ENCODE assay signal across 22 mouse cellular contexts in genomic region chr3:136752126-136752716, GRCm38 (mm10).
DNase-seq lines count a peak whose midpoint lies in the region; ATAC-seq lines count a peak whose summit lies in the region.
"Had no signal": no experiment of that assay in that cellular context is flagged by ENCODE, and none has a peak within 500 bp of the region (broad histone marks: within the 10 kb centered on the region; RNA-seq: fewer than 3 reads in every experiment).

No protein-coding gene starts in this region.

- no peaks in the 10 kb centered on the region for H3K9me3 ChIP-seq in hindbrain, embryonic 12.5 days (replicated peaks)
- H3K9me3 ChIP-seq in hindbrain, embryonic 10.5 days = no peaks in the 10 kb centered on the region
- H3K9me3 ChIP-seq in neural tube, embryonic 12.5 days = no peaks in the 10 kb centered on the region
- no peaks in the 10 kb centered on the region for H3K9me3 ChIP-seq in hindbrain, embryonic 16.5 days (ENCODE audit: control insufficient read depth, low read length)
- H3K9me3 ChIP-seq: heart, embryonic 13.5 days; lung, embryonic 15.5 days had no signal

- H3K9ac ChIP-seq in hindbrain, embryonic 12.5 days = no peak overlapping the region
- no peak overlapping the region for H3K9ac ChIP-seq in neural tube, embryonic 12.5 days
- H3K9ac ChIP-seq in hindbrain, embryonic 16.5 days (ENCODE audit: low read depth, low read length) = no peak overlapping the region
- H3K9ac ChIP-seq: heart, embryonic 13.5 days; liver, embryonic 14.5 days; lung, embryonic 15.5 days had no signal

- DNase-seq in hindbrain, embryonic 10.5 days (ENCODE audit: low spot score) = no peak
- DNase-seq in neural tube, embryonic 10.5 days (ENCODE audit: extremely low spot score, low spot score) = no peak
- peak; percentile 53 for DNase-seq in retina, embryonic 14.5 days (ENCODE audit: low spot score)
- DNase-seq in adipocyte (ENCODE audit: low spot score) = no peak
- DNase-seq in adrenal gland, adult 2 months = no peak
- DNase-seq: adrenal gland, postnatal 25 days; cerebellum, adult 11-12 months; cerebellum, postnatal 14 days; embryo, embryonic 11 days; gastrocnemius, postnatal 10 days; heart, adult 18-20 months; kidney, adult 9 months; kidney, postnatal 4 days; right cerebral cortex, postnatal 25 days had no signal

- peaks cover 10% of the 10 kb centered on the region for H3K4me1 ChIP-seq in hindbrain, embryonic 12.5 days
- H3K4me1 ChIP-seq in hindbrain, embryonic 10.5 days (replicated peaks) = peaks cover 13% of the 10 kb centered on the region
- H3K4me1 ChIP-seq in neural tube, embryonic 12.5 days = peaks cover 13% of the 10 kb centered on the region
- peaks cover 11% of the 10 kb centered on the region for H3K4me1 ChIP-seq in hindbrain, embryonic 16.5 days (ENCODE audit: control insufficient read depth, insufficient read depth, low read depth, low read length)

- ATAC-seq in hindbrain, embryonic 12.5 days (ENCODE audit: low FRiP score) = peak; percentile 32; the same call in 1 of the 2 replicates
- ATAC-seq in neural tube, embryonic 12.5 days (ENCODE audit: low FRiP score, low read depth) = peak; percentile 60
- ATAC-seq in hindbrain, embryonic 16.5 days = 0 out of 2 replicates have a peak, but pooled peaks have one; percentile 11
- ATAC-seq: activated CD4-positive, CD25-positive, alpha-beta regulatory T cell, adult 4 months had no signal

- 37% methylated on average over 5 of the region's 5 CpGs for WGBS in hindbrain, embryonic 12.5 days
- 58% methylated on average over 5 of the region's 5 CpGs for WGBS in hindbrain, embryonic 10.5 days
- 23% methylated on average over 5 of the region's 5 CpGs for WGBS in neural tube, embryonic 12.5 days
- WGBS in hindbrain, embryonic 16.5 days = 22% methylated on average over 5 of the region's 5 CpGs

- no peaks in the 10 kb centered on the region for H3K36me3 ChIP-seq in hindbrain, embryonic 12.5 days
- H3K36me3 ChIP-seq in hindbrain, embryonic 10.5 days = no peaks in the 10 kb centered on the region
- H3K36me3 ChIP-seq in neural tube, embryonic 12.5 days = no peaks in the 10 kb centered on the region
- H3K36me3 ChIP-seq in hindbrain, embryonic 16.5 days (ENCODE audit: control insufficient read depth, insufficient read depth, low read length) = no peaks in the 10 kb centered on the region
- H3K36me3 ChIP-seq: heart, embryonic 13.5 days; lung, embryonic 15.5 days had no signal

- no peaks in the 10 kb centered on the region for H3K27me3 ChIP-seq in hindbrain, embryonic 12.5 days
- no peaks in the 10 kb centered on the region for H3K27me3 ChIP-seq in hindbrain, embryonic 10.5 days (ENCODE audit: insufficient read depth, poor library complexity, severe bottlenecking)
- no peaks in the 10 kb centered on the region for H3K27me3 ChIP-seq in neural tube, embryonic 12.5 days (replicated peaks)
- H3K27me3 ChIP-seq in hindbrain, embryonic 16.5 days (replicated peaks; ENCODE audit: control insufficient read depth, insufficient read depth, low read length) = no peaks in the 10 kb centered on the region
- H3K27me3 ChIP-seq: heart, embryonic 13.5 days; lung, embryonic 15.5 days had no signal

- no peak overlapping the region for H3K4me2 ChIP-seq in hindbrain, embryonic 12.5 days (replicated peaks)
- H3K4me2 ChIP-seq in neural tube, embryonic 12.5 days (replicated peaks) = no peak overlapping the region
- no peak overlapping the region for H3K4me2 ChIP-seq in hindbrain, embryonic 16.5 days (ENCODE audit: low read length)
- H3K4me2 ChIP-seq: heart, embryonic 13.5 days; lung, embryonic 15.5 days had no signal

- H3K4me3 ChIP-seq in hindbrain, embryonic 12.5 days = no peak overlapping the region
- no peak overlapping the region for H3K4me3 ChIP-seq in hindbrain, embryonic 10.5 days
- no peak overlapping the region for H3K4me3 ChIP-seq in neural tube, embryonic 12.5 days
- H3K4me3 ChIP-seq in hindbrain, embryonic 16.5 days (ENCODE audit: low read length) = no peak overlapping the region
- H3K4me3 ChIP-seq: heart, embryonic 13.5 days; lung, embryonic 15.5 days had no signal

- no peak overlapping the region for H3K27ac ChIP-seq in hindbrain, embryonic 12.5 days
- H3K27ac ChIP-seq in hindbrain, embryonic 10.5 days = no peak overlapping the region
- H3K27ac ChIP-seq in neural tube, embryonic 12.5 days = 0 out of 2 replicates have a peak overlapping the region, but pooled peaks have one; percentile 4
- no peak overlapping the region for H3K27ac ChIP-seq in hindbrain, embryonic 16.5 days (ENCODE audit: low read depth, low read length)
- H3K27ac ChIP-seq: heart, embryonic 13.5 days; liver, embryonic 14.5 days; lung, embryonic 15.5 days; macrophage had no signal
